Mouse (Mus musculus) hindbrain, embryonic 16.5 days (tissue): ENCODE measurements at regions not wholly inside any gene's neighbourhood (a gene's known extent, or its start where the extent isn't known, plus 50 kb on each side); places are given as distances from the start of the nearest gene placed in this dataset.

Experiments
- ATAC-seq: fragments of 200-750 bp; cut with Nextera tagmentation; 2 replicates; pipeline ENCODE4 v1.8.0; 2017; ENCODE audit warnings: moderate TSS enrichment, moderate library complexity
- H3K27ac ChIP-seq: fragments of 300-500 bp; sonication (generic); 2 replicates; pipeline ENCODE4 v1.5.1; 2014; ENCODE audit warnings: low read depth, mild to moderate bottlenecking, control low read depth, low read length, moderate library complexity
- H3K27me3 ChIP-seq: fragments of 300-500 bp; sonication (generic); replicated peaks from 2 replicates; pipeline ENCODE4 v1.6.1; 2014; ENCODE audit warnings: low read length; ENCODE audit not compliant: control insufficient read depth, insufficient read depth
- H3K36me3 ChIP-seq: fragments of 300-500 bp; sonication (generic); 2 replicates; pipeline ENCODE4 v1.6.1; 2014; ENCODE audit warnings: mild to moderate bottlenecking, low read length, moderate library complexity, mixed read lengths; ENCODE audit not compliant: control insufficient read depth, insufficient read depth
- H3K4me1 ChIP-seq: fragments of 300-500 bp; sonication (generic); 2 replicates; pipeline ENCODE4 v1.6.1; 2014; ENCODE audit warnings: low read depth, low read length; ENCODE audit not compliant: control insufficient read depth, insufficient read depth
- H3K4me2 ChIP-seq: fragments of 300-500 bp; sonication (generic); 2 replicates; pipeline ENCODE4 v1.6.1; 2014; ENCODE audit warnings: mild to moderate bottlenecking, low read length, control low read depth, moderate library complexity
- H3K4me3 ChIP-seq: fragments of 300-500 bp; sonication (generic); 2 replicates; pipeline ENCODE4 v1.5.1; 2014; ENCODE audit warnings: mild to moderate bottlenecking, low read length, control low read depth, moderate library complexity
- H3K9ac ChIP-seq: fragments of 300-500 bp; sonication (generic); 2 replicates; pipeline ENCODE4 v1.6.1; 2014; ENCODE audit warnings: low read depth, mild to moderate bottlenecking, control low read depth, low read length, moderate library complexity
- H3K9me3 ChIP-seq: fragments of 300-500 bp; sonication (generic); 2 replicates; pipeline ENCODE4 v1.6.1; 2014; ENCODE audit warnings: mild to moderate bottlenecking, low read length, moderate library complexity; ENCODE audit not compliant: control insufficient read depth
- WGBS: fragments of 180-500 bp; shearing (Covaris S2); extraction: QIAGEN DNeasy Blood & Tissue Kit; methylation state at CpG from one replicate; pipeline ENCODE4 v1.1.7; 2014; 5-methylcytosine and 5-hydroxymethylcytosine counted together

DNA sequence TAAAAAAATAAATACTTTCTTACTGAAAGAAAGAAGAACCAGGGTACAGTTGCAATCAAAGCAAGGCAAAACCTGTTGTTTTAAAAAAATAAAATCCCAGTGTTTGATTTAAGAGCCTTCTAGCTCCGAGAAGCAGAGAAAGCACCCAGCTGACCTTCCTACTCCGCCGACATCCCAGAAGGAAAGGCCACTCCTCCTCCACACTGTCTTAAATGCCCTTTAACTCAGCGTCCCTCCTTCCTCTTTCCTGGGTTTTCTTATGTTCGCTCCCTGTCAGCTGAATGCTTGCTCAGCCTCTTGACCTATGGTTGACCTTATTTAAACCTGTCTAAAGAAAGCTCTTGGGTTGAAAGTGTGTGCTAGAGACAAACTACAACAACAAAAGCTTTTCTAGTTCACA lies 79.1 kb downstream of the Sptssa start:
- H3K4me1 ChIP-seq: no peaks in the 10 kb centered on the region
- peaks cover 8% of the 10 kb centered on the region for H3K9me3 ChIP-seq
- no peak overlapping the region for H3K27ac ChIP-seq
- no peaks in the 10 kb centered on the region for H3K27me3 ChIP-seq
- H3K9ac ChIP-seq: no peak overlapping the region
- ATAC-seq: no peak
- WGBS: 37% methylated on average over 5 of the region's 5 CpGs
- H3K36me3 ChIP-seq: no peaks in the 10 kb centered on the region
- no peak overlapping the region for H3K4me2 ChIP-seq
- no peak overlapping the region for H3K4me3 ChIP-seq

GRCm38 (mm10) chr12:54576821-54577220 lies 79.6 kb downstream of the Sptssa start:
- H3K27ac ChIP-seq: no peak overlapping the region
- no peak overlapping the region for H3K4me3 ChIP-seq
- ATAC-seq: no peak
- H3K4me1 ChIP-seq: no peaks in the 10 kb centered on the region
- H3K9ac ChIP-seq: no peak overlapping the region
- H3K4me2 ChIP-seq: no peak overlapping the region
- WGBS: 74% methylated on average over 3 of the region's 3 CpGs
- H3K9me3 ChIP-seq: peaks cover 4% of the 10 kb centered on the region; the same call in 1 of the 2 replicates
- no peaks in the 10 kb centered on the region for H3K36me3 ChIP-seq
- H3K27me3 ChIP-seq: no peaks in the 10 kb centered on the region

DNA sequence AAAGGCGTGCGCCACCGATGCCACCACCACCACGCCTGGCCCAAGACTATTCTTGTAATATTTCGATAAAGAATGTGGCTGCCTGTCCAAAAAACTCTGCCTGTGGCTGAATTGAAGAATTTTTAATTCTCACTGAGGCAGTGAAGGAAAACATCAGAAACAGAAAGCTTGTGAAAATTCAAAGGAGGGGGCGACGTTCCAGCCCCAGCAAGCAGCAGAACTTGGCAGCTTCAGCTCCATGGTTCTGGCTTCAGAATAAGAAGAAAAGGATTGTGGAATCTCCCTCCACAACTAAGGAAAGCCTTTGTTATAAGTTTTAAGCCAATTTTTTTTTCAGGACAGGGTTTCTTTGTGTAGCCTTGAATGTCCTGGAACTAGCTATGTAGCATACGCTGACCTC lies 83.5 kb downstream of the Sptssa start:
- ATAC-seq: no peak
- Histone ChIP-seq H3K9ac (no peak overlapping the region), H3K27me3 (no peaks in the 10 kb centered on the region), H3K4me3 (no peak overlapping the region), H3K4me1 (no peaks in the 10 kb centered on the region), H3K9me3 (no peaks in the 10 kb centered on the region), H3K27ac (no peak overlapping the region), H3K36me3 (no peaks in the 10 kb centered on the region), H3K4me2 (no peak overlapping the region)
- WGBS: 91% methylated on average over 8 of the region's 8 CpGs

GRCm38 (mm10) chr12:54568078-54568931 lies 88.1 kb downstream of the Sptssa start:
- 85% methylated on average over 6 of the region's 6 CpGs for WGBS
- Histone ChIP-seq H3K4me1 (no peaks in the 10 kb centered on the region), H3K9ac (no peak overlapping the region), H3K36me3 (no peaks in the 10 kb centered on the region), H3K4me2 (no peak overlapping the region), H3K27me3 (no peaks in the 10 kb centered on the region), H3K27ac (no peak overlapping the region), H3K9me3 (no peaks in the 10 kb centered on the region), H3K4me3 (no peak overlapping the region)
- ATAC-seq: no peak

- Histone ChIP-seq H3K27me3 (no peaks in the 10 kb centered on the region), H3K9ac (no peak overlapping the region), H3K4me3 (no peak overlapping the region), H3K36me3 (no peaks in the 10 kb centered on the region), H3K4me2 (no peak overlapping the region), H3K9me3 (no peaks in the 10 kb centered on the region), H3K4me1 (no peaks in the 10 kb centered on the region), H3K27ac (no peak overlapping the region)
- ATAC-seq: no peak
- 90% methylated on average over 3 of the region's 3 CpGs for WGBS
These were observed 89.0 kb downstream of the Sptssa start for GRCm38 (mm10) chr12:54567426-54567790.

- ATAC-seq: no peak
- no peak overlapping the region for H3K4me3 ChIP-seq
- H3K9ac ChIP-seq: no peak overlapping the region
- H3K4me1 ChIP-seq: no peaks in the 10 kb centered on the region
- no peak overlapping the region for H3K4me2 ChIP-seq
- H3K9me3 ChIP-seq: no peaks in the 10 kb centered on the region
- H3K36me3 ChIP-seq: no peaks in the 10 kb centered on the region
- H3K27ac ChIP-seq: no peak overlapping the region
- no peaks in the 10 kb centered on the region for H3K27me3 ChIP-seq
- WGBS: 94% methylated on average over 23 of the region's 23 CpGs
These were observed 89.6 kb downstream of the Sptssa start for GRCm38 (mm10) chr12:54566532-54567425.

- Histone ChIP-seq H3K27me3 (no peaks in the 10 kb centered on the region), H3K36me3 (no peaks in the 10 kb centered on the region), H3K4me1 (no peaks in the 10 kb centered on the region), H3K4me2 (no peak overlapping the region), H3K27ac (no peak overlapping the region), H3K9ac (no peak overlapping the region), H3K9me3 (no peaks in the 10 kb centered on the region), H3K4me3 (no peak overlapping the region)
- WGBS: 86% methylated on average over 4 of the region's 4 CpGs
- no peak for ATAC-seq
These were observed 94.4 kb downstream of the Sptssa start for GRCm38 (mm10) chr12:54561981-54562380.

DNA sequence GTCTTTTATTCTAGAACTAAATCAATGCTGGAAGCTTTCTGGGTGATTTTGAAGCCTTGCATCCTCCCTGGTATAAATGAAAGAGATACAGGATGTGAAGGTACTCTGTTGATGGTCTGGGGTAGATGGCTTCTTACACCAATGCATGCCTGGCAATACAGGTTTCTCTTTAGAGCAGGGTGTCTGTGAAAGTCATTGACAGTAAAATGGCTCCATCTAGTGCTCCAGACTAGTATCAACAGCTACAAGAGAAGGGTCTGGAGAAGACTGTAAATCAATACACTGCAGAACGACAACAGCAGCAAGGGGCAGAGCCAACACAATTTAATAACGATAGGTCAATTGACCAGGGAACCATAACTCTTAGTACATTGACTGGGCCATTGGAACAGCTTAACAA lies 98.3 kb downstream of the Sptssa start:
- no peaks in the 10 kb centered on the region for H3K9me3 ChIP-seq
- no peak overlapping the region for H3K9ac ChIP-seq
- 41% methylated on average over 2 of the region's 2 CpGs for WGBS
- H3K4me3 ChIP-seq: no peak overlapping the region
- ATAC-seq: peak; percentile 91
- no peak overlapping the region for H3K27ac ChIP-seq
- no peaks in the 10 kb centered on the region for H3K36me3 ChIP-seq
- H3K4me2 ChIP-seq: no peak overlapping the region
- no peaks in the 10 kb centered on the region for H3K4me1 ChIP-seq
- no peaks in the 10 kb centered on the region for H3K27me3 ChIP-seq

DNA sequence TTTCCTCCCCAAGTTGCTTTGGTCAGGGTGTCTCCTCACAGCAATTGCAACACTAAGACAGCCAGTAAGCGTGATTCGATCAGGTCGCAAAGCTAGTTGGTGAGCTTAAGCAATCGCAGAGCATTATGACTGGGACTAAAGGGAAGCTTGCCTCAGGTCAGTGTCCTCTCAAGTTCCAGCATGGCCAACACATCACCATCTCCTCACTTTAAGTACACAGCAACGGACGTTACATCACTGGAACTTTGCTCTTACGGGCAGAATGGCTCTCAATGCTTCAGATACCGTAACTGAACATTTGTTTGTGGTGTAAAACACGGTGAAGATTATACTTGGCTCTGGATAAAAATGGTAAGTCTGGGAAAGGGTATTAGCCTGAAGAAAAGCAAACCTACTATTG lies 106.7 kb downstream of the Sptssa start:
- Histone ChIP-seq H3K4me1 (peaks cover 5% of the 10 kb centered on the region; the same call in 1 of the 2 replicates), H3K4me3 (no peak overlapping the region), H3K27ac (no peak overlapping the region), H3K27me3 (no peaks in the 10 kb centered on the region), H3K36me3 (no peaks in the 10 kb centered on the region), H3K4me2 (no peak overlapping the region), H3K9me3 (no peaks in the 10 kb centered on the region), H3K9ac (no peak overlapping the region)
- 93% methylated on average over 9 of the region's 9 CpGs for WGBS
- ATAC-seq: no peak
